Mouse (Mus musculus): ENCODE results near the gene H2afy2.

Gene H2afy2

DNA sequence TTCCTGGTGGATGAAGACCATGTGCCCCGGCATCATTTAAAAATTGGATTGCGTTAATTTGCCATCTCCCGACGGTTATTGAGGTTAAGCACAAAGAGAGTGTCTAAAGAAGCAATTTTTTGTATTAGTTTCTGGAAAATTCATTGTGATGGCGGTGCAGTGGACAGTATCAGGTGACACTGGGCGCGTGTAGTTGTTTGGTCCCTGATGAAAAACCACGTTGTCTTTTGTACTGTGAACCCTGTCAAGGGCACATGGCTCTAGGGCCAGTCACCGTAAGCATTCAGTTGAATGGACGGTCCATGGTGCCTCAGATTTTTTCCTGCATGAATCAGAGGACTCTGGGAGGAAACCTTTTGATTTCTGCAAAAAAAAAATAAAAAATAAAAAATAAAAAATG is 467 bp upstream of the H2afy2 start:
- DNase-seq (ENCODE audit: low spot score), result no peak

DNA sequence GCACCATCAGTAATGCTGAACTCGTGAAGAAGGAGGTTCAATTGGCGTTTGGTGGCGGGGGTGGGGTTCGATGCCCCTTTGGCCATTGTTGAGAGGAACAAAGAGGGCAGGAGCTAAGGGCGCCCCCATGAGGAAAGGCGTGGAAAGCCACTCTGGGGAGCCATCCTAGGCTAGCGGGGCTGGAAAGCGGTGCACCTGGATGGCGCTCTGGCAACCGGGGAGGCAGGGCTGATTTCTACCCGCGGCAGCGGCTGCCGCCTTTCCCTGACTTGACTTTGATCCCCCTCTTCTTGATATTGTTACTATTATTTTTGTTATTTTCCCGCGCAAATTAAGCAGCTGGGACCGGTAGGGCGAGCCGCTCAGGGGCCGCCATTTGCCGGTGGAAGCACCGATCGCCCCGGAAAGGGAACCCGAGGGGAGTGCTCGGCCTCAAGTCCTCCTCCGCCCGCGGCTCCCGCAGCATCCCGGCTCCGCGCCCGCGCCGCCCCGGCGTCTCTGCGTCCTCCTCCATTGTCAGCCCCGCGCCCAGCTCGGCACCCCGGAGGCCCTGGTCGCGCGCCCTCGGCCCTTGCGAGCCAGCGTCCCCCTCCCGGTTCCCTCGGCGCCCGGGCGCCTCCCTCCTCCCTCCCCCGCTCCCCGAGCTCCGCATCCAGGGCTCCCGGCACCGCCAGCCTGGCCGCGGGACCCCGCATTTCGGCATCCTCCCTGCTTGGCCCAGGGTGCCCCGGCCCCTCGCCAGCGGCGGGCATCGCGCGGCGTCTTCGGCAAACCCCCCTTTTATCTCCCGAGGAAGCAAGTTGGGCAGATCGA is 942 bp downstream of the H2afy2 start:
- peak; percentile 58 for DNase-seq (ENCODE audit: low spot score)

- DNase-seq (ENCODE audit: low spot score), result no peak
Measured at GRCm38 (mm10) chr10:61781461-61782128, 2.4 kb downstream of the H2afy2 start.

- DNase-seq (ENCODE audit: low spot score), result no peak
Measured at GRCm38 (mm10) chr10:61766806-61767205, 17.1 kb downstream of the H2afy2 start.

DNA sequence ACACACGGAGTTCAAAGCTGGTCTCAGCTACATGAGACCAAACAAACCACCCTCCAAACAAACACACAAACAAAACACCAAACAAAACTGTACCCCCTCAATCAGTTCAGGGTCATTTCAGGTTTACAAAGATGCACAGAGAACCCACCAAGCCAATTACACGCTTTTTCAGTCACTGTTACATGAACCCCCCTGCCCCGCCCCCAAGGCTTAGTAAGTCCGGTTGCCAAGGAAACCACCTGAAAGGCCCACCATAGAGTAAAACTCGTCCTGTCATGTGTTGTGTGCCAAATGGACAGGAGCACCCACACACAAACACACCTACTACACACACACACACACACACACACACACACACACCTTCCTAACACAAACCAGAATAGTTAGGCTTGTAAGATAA is 18.4 kb downstream of the H2afy2 start:
- no peak for DNase-seq (ENCODE audit: low spot score)

GRCm38 (mm10) chr10:61764689-61765088 is 19.3 kb downstream of the H2afy2 start:
- no peak for DNase-seq (ENCODE audit: low spot score)

- DNase-seq (ENCODE audit: low spot score), result no peak
Measured at GRCm38 (mm10) chr10:61759869-61760268, 24.1 kb downstream of the H2afy2 start.

- DNase-seq (ENCODE audit: low spot score), result no peak
Measured at GRCm38 (mm10) chr10:61758904-61759303, 25.0 kb downstream of the H2afy2 start.

- DNase-seq (ENCODE audit: low spot score), result no peak
Measured at GRCm38 (mm10) chr10:61757022-61757421, 26.9 kb downstream of the H2afy2 start.

GRCm38 (mm10) chr10:61753071-61753470 is 30.9 kb downstream of the H2afy2 start:
- no peak for DNase-seq (ENCODE audit: low spot score)

GRCm38 (mm10) chr10:61751534-61752219 is 32.3 kb downstream of the H2afy2 start:
- peak; percentile 21 for DNase-seq (ENCODE audit: low spot score)

- DNase-seq (ENCODE audit: low spot score), result no peak
Measured at GRCm38 (mm10) chr10:61750014-61750413, 33.9 kb downstream of the H2afy2 start.

DNA sequence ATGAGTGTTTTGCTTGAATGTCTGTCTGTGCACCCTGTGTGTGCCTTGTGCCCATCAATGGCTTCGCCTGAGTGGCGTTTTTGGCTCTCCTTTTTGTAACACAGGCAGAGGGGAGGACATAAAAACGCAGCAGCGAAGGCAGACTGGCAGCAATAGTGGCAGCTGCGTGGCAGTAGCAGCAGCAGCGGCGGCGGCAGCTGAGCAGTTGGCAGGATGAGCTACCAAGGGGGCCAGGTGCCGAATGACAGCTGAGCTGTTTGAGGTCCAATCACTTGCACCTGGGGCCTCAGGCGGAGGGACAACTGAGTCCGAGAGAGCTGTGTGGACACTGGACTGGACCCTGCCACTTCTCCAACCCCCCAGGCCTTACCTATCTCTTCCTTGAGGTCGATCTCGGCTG is 36.6 kb downstream of the H2afy2 start:
- DNase-seq (ENCODE audit: low spot score), result no peak

- DNase-seq (ENCODE audit: low spot score), result no peak
Measured at GRCm38 (mm10) chr10:61745133-61745532, 38.8 kb downstream of the H2afy2 start.

- no peak for DNase-seq (ENCODE audit: low spot score)
Measured at GRCm38 (mm10) chr10:61742336-61742735, 41.6 kb downstream of the H2afy2 start.

GRCm38 (mm10) chr10:61741873-61742272 is 42.1 kb downstream of the H2afy2 start:
- DNase-seq (ENCODE audit: low spot score), result no peak

DNA sequence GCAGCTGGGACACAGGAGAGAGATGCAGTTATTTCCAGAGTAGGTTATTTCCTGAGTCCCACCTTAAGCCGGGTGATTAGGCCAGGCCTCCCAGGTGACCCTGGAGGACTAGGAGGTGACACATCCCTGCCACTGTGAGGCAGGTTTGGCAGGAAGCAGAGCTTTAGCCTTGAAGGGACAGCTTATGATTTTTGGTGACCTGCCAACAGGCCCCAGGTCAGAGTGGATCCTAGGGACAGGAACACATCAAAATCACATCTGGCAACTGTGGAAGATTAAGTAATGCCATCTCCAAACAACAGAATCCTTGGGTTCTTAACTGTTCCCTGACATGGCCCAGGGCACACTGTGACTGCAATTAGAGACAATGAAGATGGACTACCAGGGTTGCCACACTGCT is 42.6 kb downstream of the H2afy2 start:
- DNase-seq (ENCODE audit: low spot score), result no peak

DNA sequence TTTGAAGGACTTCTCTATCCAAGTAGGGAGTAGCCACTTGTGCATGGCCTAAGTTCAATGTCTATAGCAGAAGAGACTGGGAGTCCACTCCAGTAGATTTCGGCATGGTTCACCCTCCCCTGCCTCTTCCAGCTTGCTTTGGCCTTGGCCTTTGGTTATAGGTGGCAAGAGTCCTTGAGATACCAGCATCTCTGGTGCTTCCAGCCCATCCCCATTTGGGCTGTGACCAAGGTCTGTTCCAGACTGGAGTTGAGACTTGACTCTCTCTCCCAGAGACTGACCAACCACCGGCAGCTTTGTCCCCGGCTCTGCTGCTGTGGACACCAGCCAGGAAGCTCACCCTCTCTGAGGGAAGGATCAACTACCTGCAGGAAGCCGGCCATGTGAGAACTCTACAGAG is 45.8 kb downstream of the H2afy2 start:
- no peak for DNase-seq (ENCODE audit: low spot score)

DNA sequence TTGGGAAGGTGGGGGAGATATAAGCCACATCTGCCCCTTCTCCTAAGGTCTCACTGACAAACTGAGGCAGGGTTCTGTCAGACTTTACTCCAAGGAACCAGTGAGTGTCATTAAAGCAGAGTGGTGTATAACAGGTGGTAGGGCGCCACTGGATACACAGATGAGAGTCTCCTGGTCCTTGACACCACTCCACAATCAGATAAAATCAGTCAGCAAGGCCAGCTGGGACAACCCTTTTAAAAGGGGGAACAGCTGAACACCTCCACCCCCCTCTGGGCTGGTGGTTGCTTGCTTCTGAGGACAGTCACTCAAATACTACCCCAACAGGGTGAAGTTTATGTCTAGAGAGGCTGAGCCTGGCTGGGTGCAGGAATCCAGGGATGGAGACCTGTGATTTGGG is 46.4 kb downstream of the H2afy2 start:
- no peak for DNase-seq (ENCODE audit: low spot score)

DNA sequence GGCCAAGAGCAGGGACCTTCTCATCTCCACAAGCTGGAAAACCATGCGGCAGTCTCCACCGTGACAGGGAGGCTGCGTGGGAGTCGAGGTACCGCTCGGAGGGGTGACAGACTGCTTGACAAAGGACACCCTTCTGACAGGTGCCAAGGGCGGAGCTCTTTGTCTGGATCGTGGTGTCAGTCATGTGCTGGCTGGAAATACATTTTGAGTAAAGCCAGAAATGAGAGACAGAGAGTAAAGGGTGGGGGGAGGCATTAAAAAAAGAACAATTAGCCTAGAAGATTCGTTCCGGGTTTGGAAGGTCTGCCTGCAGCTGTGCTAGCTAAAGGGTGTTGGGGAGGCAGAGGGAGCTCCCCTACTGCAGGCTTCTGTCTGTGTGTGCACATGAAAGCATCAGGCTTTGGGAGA is 47.3 kb downstream of the H2afy2 start:
- DNase-seq (ENCODE audit: low spot score), result peak; percentile 24

GRCm38 (mm10) chr10:61734377-61734776 is 49.6 kb downstream of the H2afy2 start:
- no peak for DNase-seq (ENCODE audit: low spot score)

DNA sequence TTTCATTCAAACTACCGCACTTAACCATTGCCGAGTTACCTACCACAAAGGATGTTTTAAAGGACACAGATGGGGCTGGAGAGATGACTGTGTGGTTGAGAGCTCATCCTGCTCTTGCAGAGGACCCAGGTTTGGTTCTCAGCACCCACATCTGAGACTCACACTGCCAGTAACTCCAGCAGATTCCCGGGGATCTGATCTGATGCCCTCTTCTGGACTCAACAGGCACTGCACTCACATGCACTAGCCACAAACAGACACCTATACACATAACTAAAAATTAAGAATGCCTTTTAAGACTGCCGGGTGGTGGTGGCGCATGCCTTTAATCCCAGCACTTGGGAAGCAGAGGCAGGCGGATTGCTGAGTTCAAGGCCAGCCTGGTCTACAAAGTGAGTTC is 53.8 kb downstream of the H2afy2 start:
- no peak for DNase-seq (ENCODE audit: low spot score)

- peak; percentile 45 for DNase-seq (ENCODE audit: low spot score)
Measured at GRCm38 (mm10) chr10:61729181-61729580, 54.8 kb downstream of the H2afy2 start.
